Mouse (Mus musculus): ENCODE measurements at regions not wholly inside any gene's neighbourhood (a gene's known extent, or its start where the extent isn't known, plus 50 kb on each side); places are given as distances from the start of the nearest gene placed in this dataset.

- no peak for DNase-seq (ENCODE audit: low spot score in 2 of 2)
These were observed 601.1 kb upstream of the Nox3 start for GRCm38 (mm10) chr17:4297156-4297535.

DNA sequence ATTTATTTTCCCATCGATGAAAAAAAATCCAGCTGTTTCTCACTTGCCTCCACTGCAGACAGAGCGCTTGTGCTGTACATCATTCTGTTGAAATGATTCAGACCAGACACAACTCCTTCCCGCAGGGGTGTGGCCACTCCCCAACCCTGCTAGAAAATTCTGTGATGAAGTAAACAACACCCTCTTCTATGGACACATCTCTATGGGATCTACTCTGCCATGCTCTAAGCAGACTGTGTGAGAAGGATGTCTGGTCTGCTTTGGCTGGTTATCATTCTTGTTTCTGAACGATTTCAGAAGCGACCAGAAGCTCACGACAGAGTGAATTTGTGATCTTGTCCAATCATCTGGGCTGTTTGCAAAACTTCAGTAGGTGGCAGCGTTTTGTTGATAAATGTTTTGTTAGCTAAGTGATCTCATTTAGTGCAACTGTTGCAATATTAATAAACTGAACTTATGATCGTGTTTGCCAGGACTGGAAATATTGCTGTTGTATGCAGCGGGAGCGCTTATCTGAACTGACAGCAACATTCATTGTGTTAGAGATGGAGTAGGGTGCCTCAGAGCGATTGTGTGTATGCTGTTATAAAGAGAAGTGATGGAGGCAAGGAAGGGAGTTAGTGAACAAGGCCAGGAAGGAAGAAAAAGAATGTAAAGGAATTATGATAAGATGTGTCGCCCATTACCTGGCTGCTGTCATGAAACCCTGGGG, 605.2 kb upstream of the Nox3 start:
- no peak for DNase-seq (ENCODE audit: low spot score in 2 of 2)

DNA sequence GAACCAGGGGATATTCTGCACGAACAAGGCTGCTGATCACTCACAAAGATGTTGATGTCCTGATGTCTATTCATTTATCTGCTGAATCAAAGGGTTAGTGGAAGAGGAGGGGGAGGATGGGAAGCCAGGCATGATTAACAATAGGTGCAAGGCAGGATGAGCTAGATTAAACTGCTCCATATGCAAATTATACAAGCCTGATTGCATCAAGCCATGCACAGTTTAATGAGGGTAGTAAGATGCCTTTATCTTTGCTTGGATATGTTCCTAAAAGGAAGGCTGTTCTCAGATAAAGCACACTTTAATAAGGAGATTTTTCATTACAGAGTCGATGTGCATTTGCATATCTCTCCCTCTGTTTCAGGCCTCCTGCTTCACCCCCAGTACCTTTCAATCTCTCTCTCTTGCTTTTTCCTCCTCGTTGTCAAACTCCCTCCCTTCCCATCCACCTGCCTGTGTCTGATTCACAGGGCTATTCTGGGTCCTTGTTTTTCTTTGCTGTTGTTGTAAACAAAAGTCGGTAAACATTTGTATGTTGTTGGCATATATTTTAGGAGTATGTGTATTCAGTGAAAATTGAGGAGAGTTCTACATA, 615.8 kb upstream of the Nox3 start:
- DNase-seq (ENCODE audit: low spot score in 2 of 2) = no peak

DNA sequence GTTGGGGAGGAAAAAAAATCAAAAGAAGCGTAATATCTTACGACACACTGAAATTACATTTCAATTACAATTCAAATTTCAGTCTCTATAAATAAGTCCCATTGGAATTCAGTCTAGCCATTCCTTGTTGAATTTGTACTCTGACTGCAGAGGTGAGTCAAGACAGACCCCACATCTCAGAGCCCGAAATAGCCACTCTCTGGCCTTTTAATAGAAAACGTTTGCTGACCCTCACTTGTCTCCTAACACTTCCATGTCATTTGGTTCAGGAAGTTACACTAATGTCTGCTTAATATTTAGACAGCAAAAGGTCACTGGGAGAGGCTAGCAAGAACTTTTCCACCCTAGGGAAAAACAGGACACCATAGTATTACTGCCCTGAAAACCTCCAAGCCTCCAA, 623.1 kb upstream of the Nox3 start:
- no peak for DNase-seq (ENCODE audit: low spot score in 2 of 2)

- no peak for DNase-seq (ENCODE audit: low spot score in 2 of 2)
These were observed 632.7 kb upstream of the Nox3 start for GRCm38 (mm10) chr17:4328810-4329209.

GRCm38 (mm10) chr17:4331650-4332049, 635.6 kb upstream of the Nox3 start:
- DNase-seq (ENCODE audit: low spot score in 2 of 2) = no peak

- DNase-seq (ENCODE audit: low spot score in 2 of 2) = no peak
These were observed 637.0 kb upstream of the Nox3 start for GRCm38 (mm10) chr17:4333091-4333490.

DNA sequence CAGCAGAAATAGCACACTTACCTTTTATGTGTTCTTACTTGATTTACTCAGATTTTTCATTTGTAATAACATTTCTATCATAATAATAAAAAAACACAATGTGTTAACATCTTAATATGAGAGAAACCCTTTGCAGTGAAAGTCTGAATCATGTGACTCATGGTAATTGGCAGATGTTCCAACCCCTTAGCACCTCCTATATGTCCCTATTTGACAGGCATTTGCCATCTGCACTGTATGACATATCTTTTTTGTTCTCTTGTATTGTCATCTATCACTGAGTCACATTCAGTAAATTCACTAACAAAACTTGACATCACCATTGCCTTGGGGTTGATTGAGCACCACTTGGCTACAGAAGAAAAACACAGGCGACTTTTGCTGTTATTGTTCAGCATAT, 641.1 kb upstream of the Arid1b start:
- no peak for DNase-seq (ENCODE audit: low spot score in 2 of 2)

DNA sequence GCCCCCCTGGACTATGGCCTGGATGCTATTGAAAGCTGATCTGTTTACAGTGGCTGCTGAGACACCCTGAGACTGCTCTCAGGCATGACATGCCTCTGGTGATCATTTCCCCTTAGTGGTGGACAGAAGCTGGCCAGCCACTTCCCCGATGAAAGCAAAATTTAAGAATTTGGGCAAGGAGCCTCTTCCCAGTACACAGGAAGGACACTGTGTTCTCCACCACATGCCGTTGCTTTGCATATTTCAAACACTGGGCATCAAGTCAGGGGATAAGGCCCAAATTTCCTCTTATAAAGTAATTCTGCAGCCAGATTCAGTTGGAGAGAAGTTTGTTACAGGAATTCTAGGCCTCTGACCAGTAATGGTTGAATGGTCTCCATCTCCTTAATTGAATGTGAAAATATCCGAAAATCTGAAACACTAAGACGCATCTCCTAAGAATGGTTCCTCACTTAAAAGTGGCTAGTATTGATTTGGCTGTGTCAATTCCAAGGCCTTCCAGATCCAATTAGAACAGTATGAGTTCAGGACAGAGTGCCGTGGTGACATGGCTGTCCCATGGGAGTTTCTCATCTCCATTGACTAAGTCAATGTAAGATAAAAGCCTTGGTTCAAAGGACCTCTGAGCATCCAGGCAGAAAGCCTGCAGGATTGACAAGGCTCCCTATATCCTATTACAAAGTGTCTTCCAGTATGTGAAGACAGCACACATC, 638.5 kb upstream of the Arid1b start:
- no peak for DNase-seq (ENCODE audit: low spot score in 2 of 2)

DNA sequence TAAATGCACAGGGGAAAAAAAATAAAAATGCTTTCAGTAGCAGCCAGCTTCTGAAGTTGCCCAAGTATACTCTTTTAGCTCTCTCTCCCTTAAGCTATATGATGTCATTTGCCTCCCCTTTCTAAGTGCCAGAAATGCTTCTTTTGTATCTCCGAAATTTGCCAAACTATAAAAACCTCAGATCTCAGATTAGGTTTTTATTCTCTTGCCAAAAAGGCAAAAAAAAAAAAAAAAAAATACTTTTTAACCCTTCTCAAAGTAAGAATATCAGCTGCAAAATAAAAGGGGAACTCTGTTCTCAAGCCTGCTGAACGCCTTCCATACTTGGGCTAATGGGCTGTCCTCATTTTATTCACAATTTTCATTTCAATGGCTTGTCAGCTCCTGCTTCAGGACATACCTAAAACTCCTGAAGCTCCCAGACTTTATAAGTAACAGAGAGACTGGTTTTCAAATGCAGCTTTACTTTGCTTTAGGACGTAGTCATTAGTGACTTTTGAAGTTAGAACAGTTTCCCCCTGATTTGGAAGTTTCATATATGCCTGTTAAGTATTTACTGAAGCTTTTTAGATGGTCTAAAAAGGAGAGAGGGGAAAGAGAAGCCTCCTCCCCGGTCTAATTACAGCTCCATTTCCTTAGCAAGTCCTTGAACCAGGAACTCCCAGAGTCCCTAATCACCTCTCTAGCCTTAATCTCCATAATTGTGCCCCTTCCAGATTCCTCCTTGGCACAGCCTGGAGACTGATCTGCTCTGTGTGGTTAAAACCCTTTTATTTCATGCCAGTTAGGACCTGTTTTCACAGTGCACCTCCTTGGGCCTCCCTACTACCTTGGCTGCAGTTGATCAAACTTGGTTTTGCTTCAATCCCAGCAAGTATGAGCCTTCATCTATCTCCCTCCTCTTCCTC, 633.5 kb upstream of the Arid1b start:
- DNase-seq (ENCODE audit: low spot score in 2 of 2) = no peak

DNA sequence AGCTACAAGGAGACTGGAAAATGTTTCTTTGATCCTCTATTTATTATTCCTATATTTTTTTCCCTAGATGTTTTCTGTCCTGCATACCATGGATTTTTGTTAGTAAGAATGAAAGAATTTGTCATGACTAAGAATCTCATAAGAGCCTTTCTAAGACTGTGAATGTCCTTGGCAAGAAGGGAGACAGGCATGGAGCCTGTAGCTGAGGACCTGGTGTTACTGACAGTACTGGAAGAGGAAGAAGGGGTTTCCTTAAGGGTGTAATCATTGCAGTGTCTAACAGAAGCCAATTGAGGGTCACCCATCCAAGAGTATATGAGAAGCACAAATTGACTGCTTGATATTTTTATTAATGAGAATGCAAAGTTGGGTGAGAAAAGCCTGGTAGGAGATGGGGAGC, 628.3 kb upstream of the Arid1b start:
- DNase-seq (ENCODE audit: low spot score in 2 of 2) = no peak

DNA sequence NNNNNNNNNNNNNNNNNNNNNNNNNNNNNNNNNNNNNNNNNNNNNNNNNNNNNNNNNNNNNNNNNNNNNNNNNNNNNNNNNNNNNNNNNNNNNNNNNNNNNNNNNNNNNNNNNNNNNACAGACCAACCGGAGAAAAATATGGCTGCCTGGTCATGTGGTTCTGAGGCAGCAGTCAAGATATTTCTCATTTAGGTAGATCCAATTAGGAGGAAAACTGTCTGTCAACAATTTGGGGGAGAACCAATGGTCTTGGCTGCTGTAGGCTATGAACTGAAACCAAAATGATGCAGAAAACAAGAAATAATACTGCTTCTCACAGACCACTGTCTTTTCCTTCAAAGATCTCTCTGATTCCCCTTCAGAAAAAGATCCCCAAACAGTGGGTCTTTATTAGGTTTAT, 613.7 kb upstream of the Arid1b start:
- DNase-seq (ENCODE audit: low spot score in 2 of 2) = no peak

DNA sequence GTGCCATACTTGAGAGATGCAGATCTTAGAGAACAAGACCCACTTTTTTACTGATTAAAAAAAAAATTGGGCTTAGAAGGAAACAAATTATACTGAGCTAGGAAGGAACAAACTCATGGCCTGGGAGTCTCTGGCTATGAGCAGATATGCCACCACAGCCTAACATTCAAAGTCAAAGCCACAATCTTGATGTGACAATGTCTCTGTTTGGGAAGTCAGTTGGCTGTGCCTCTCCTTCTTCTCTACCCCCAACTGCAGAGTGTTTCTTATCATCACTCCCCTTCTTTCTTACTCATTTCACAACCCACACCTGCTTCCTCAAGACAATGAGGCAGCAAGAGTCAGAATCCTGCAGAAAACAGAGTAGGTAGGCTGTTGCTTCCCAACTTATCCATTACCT, 613.3 kb upstream of the Arid1b start:
- DNase-seq (ENCODE audit: low spot score in 2 of 2) = no peak

- DNase-seq (ENCODE audit: low spot score in 2 of 2) = no peak
These were observed 612.0 kb upstream of the Arid1b start for GRCm38 (mm10) chr17:4381896-4382685.

DNA sequence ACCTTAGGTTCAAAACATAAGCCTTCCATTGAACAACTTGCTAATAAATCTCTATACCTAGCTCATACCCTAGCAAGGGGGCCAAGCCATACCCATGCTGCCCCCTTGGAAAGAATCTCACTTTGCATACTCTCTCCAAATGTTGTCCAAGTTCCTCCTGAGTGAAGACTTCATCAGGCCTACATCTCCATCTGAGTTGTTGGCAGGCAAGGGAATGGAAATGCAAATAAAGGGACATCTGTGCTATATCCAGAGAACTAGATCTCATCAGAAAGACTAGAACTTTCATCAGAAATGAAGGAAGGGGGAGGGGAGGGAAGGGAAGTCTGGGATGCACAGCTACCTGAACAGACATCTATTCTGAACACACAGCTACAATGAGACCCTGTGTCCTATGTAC, 611.4 kb upstream of the Arid1b start:
- DNase-seq (ENCODE audit: low spot score in 2 of 2) = no peak

DNA sequence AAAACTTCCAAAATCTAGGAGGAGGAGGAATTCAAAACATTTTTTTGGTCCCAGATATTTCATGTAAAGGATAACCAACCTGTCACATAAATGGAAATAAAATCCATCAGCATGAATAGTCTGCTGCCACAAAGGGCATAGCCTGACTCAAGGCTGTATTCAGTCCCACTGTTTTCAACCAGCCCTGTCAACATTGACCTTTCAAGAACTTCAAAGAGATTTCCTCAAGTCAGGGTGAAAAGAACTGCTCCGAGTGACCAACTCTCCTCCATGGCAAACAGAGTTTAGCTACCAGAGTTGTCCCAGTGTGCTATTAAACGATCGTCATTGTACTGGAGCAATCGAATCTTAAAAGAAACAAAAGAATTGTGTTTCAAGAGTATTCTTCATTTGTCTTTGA, 606.5 kb upstream of the Arid1b start:
- DNase-seq (ENCODE audit: low spot score in 2 of 2) = no peak

GRCm38 (mm10) chr17:4390012-4390411, 604.1 kb upstream of the Arid1b start:
- DNase-seq (ENCODE audit: low spot score in 2 of 2) = no peak

GRCm38 (mm10) chr17:4390577-4390976, 603.6 kb upstream of the Arid1b start:
- DNase-seq (ENCODE audit: low spot score in 2 of 2) = no peak

- DNase-seq (ENCODE audit: low spot score in 2 of 2) = no peak
These were observed 602.9 kb upstream of the Arid1b start for GRCm38 (mm10) chr17:4391210-4391609.

GRCm38 (mm10) chr17:4396119-4396518, 598.0 kb upstream of the Arid1b start:
- DNase-seq (ENCODE audit: low spot score in 2 of 2) = no peak

DNA sequence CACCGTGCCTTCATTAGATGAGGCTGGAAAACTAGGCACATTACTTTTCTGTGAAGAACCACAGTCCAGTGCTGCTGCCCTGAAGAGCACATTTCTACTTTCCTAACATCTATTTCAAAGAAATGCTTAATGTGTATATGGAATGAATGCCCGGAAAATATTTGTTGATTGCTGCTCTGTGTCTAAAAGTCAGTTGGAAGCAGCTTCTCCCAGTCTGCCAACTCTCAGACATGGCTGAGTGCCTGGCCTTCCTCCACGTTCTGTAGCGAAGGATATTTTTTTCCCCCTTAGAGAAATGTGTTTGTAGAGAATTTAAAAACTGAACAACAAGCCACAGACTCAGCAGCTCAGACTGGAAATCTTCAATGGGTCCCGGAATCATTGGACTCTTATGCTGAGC, 576.4 kb upstream of the Arid1b start:
- no peak for DNase-seq (ENCODE audit: low spot score in 2 of 2)
